Mouse (Mus musculus): ENCODE data around the gene Alx3. TPM values are rescaled to one million over a fixed set of nuclear protein-coding genes. Genes with fewer than 3 reads are reported as not detected.

Gene Alx3
- total and polyA plus RNA-seq, 2 experiments from 2014 or later, result 0.60 to 1.3 TPM

DNA sequence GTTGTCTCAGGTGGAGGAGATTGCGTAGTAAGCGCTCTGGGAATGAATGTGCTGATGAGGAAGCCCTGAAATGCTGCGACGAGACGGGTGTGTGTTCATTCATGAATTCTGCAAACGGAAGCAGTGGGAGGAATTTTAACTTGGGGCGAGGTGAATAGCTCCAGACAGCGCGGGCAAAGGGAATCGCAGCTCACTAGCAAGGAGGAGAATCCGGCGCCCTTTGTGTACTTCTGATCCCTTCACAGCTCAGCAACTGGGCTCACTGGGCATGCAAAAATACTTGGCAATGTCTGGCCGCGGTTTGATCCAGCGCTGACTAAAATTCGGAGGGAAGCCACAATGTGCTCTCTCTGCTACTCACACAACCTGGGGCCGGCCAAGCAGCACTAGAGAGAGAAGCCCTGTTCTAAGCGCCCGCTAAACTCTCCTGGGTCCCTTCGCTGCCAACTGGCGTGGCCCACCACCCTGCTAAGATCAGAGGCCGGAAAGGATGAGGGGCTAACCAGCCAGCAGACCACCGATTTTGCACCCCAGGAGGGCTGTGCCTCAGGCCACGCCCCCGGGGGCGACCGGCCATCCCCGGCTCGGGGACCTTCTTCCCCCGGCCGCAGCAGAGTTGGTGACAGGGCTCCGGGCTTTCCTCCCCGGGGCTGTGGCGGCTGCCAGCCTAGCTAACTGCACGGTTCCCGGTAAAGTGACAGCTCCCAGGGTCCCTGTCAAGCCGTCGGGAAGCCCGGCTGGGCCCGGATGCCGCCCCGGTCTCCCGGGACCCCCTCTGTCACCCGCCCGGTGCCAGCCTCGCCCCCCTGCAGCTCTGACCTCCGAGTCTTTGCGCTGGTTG, 36.1 kb downstream of the Alx3 start, which contains the start of gene Gm10961:
Gm10961 (plus strand) TSS at position 641 of the 841 bp plus-strand sequence.
- ATAC-seq (ENCODE audit: low FRiP score), result peak; percentile 79

DNA sequence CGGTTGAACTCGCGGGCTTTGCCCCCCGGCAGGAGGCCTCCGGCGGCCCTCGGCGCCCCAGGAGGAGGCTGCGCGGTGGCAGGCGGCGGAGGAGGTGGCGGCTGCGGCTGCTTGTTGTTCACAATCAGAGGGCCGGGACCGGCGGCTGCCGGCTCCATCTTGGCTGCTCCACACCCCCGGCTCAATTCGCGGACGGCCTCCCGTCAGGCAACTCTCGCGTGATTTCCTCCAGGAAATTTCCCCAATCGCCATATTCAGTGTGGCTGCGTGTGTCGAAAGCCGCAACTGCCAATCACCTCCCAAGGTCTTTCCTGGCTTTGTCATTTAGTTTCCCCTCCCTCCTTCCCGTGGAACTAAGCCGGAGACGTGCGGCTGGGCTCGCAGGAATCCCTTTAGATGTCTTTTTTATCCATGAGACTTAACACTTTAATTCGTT, 36.7 kb downstream of the Alx3 start, which contains the start of gene Strip1:
Strip1 (minus strand) TSS at position 172 of the 436 bp plus-strand sequence.
- Histone ChIP-seq H3K27me3 (ENCODE audit: insufficient read depth, low read length) (no peaks in the 10 kb centered on the region), H3K4me3 (ENCODE audit: low read depth, low read length) (peak within 1 kb of the TSS; percentile 86), H3K4me2 (ENCODE audit: low read depth, low read length, poor library complexity, severe bottlenecking) (peak within 1 kb of the TSS; percentile 73), H3K9ac (replicated peaks; ENCODE audit: low read length, poor library complexity, severe bottlenecking) (peak within 1 kb of the TSS; percentile 91), H3K4me1 (ENCODE audit: insufficient read depth, low read length) (peaks cover 7% of the 10 kb centered on the region), H3K27ac (ENCODE audit: low read depth, low read length) (peak within 1 kb of the TSS; percentile 98), H3K36me3 (ENCODE audit: insufficient read depth, low read length) (peaks cover 18% of the 10 kb centered on the region), H3K9me3 (ENCODE audit: low read length) (no peaks in the 10 kb centered on the region)
- under 1% methylated on average over 35 of the region's 35 CpGs for WGBS
- ATAC-seq (ENCODE audit: low FRiP score) (peak; percentile 96), DNase-seq (ENCODE audit: low spot score) (peak; percentile 98)
- no peak for TF ChIP-seq CTCF (IDR thresholded peaks at IDR 0.05)

More for the DNA sequence above, 36.1 kb downstream of the Alx3 start, which contains the start of gene Gm10961:
- Histone ChIP-seq H3K9me3 (ENCODE audit: low read length) (no peaks in the 10 kb centered on the region), H3K9ac (replicated peaks; ENCODE audit: low read length, poor library complexity, severe bottlenecking) (peak within 1 kb of the TSS; percentile 91), H3K4me2 (ENCODE audit: low read depth, low read length, poor library complexity, severe bottlenecking) (peak within 1 kb of the TSS; percentile 73), H3K27me3 (ENCODE audit: insufficient read depth, low read length) (no peaks in the 10 kb centered on the region), H3K36me3 (ENCODE audit: insufficient read depth, low read length) (peaks cover 25% of the 10 kb centered on the region), H3K27ac (ENCODE audit: low read depth, low read length) (peak within 1 kb of the TSS; percentile 98), H3K4me3 (ENCODE audit: low read depth, low read length) (peak within 1 kb of the TSS; percentile 86), H3K4me1 (ENCODE audit: insufficient read depth, low read length) (peaks cover 7% of the 10 kb centered on the region)
- TF ChIP-seq CTCF (IDR thresholded peaks at IDR 0.05), result no peak
- peak; percentile 60 for DNase-seq (ENCODE audit: low spot score)
- under 1% methylated on average over 46 of the region's 48 CpGs for WGBS

DNA sequence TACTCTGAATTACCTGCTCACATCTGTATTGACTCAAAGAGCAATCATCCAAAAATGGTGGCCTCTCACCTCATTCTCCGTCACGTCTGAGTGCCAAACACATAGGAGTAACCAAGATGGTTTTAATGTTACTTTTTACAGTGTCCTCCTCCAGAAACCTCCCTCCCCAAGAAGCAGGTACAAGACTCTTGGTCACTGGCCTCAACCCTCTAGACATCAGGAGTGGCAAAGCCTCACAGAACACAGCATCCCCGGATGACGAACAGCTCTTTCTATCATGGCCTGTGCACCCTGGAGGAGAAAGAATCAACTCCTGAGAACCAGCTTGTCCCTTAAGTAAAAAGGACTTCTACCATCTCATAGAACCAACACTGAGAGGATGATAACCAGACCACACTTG, 38.0 kb downstream of the Alx3 start:
- no peak overlapping the region for H3K27ac ChIP-seq (ENCODE audit: low read depth, low read length)
- H3K9me3 ChIP-seq (ENCODE audit: low read length), result no peaks in the 10 kb centered on the region
- no peaks in the 10 kb centered on the region for H3K27me3 ChIP-seq (ENCODE audit: insufficient read depth, low read length)
- H3K4me3 ChIP-seq (ENCODE audit: low read depth, low read length), result no peak overlapping the region
- H3K4me2 ChIP-seq (ENCODE audit: low read depth, low read length, poor library complexity, severe bottlenecking), result no peak overlapping the region
- ATAC-seq (ENCODE audit: low FRiP score), result no peak
- H3K4me1 ChIP-seq (ENCODE audit: insufficient read depth, low read length), result peaks cover 7% of the 10 kb centered on the region
- DNase-seq (ENCODE audit: low spot score), result no peak
- TF ChIP-seq CTCF (IDR thresholded peaks at IDR 0.05), result no peak
- H3K36me3 ChIP-seq (ENCODE audit: insufficient read depth, low read length), result peaks cover 6% of the 10 kb centered on the region; the same call in 1 of the 2 replicates
- WGBS, result 94% methylated on average over 4 of the region's 4 CpGs
- no peak overlapping the region for H3K9ac ChIP-seq (replicated peaks; ENCODE audit: low read length, poor library complexity, severe bottlenecking)

DNA sequence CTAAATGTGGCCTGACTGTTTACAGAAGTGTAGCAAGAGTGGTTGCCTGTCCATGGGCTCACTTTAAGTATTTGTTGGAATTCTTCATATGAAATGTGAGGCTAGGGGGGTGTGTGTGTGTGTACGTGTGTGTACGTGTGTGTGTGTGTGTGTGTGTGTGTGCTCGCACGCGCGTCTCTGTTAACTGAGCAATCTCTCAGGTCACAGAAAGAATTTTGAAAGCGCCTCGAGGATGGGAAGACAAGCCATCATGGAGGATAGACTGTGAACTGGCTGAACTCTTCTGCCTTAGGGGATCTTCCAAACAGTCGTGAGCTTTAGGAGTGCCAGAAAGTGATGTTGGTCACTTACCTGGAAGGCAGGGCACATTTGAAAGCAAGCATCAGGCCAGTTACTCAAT, 39.1 kb downstream of the Alx3 start:
- Histone ChIP-seq H3K9me3 (ENCODE audit: low read length) (no peaks in the 10 kb centered on the region), H3K4me2 (ENCODE audit: low read depth, low read length, poor library complexity, severe bottlenecking) (no peak overlapping the region), H3K9ac (replicated peaks; ENCODE audit: low read length, poor library complexity, severe bottlenecking) (no peak overlapping the region), H3K4me1 (ENCODE audit: insufficient read depth, low read length) (peaks cover 7% of the 10 kb centered on the region), H3K27ac (ENCODE audit: low read depth, low read length) (no peak overlapping the region), H3K4me3 (ENCODE audit: low read depth, low read length) (no peak overlapping the region), H3K27me3 (ENCODE audit: insufficient read depth, low read length) (no peaks in the 10 kb centered on the region), H3K36me3 (ENCODE audit: insufficient read depth, low read length) (0 out of 2 replicates have a peak, but pooled peaks cover under 1% of the 10 kb centered on the region)
- no peak for TF ChIP-seq CTCF (IDR thresholded peaks at IDR 0.05)
- 95% methylated on average over 9 of the region's 9 CpGs for WGBS
- DNase-seq (ENCODE audit: low spot score), result no peak
- no peak for ATAC-seq (ENCODE audit: low FRiP score)

DNA sequence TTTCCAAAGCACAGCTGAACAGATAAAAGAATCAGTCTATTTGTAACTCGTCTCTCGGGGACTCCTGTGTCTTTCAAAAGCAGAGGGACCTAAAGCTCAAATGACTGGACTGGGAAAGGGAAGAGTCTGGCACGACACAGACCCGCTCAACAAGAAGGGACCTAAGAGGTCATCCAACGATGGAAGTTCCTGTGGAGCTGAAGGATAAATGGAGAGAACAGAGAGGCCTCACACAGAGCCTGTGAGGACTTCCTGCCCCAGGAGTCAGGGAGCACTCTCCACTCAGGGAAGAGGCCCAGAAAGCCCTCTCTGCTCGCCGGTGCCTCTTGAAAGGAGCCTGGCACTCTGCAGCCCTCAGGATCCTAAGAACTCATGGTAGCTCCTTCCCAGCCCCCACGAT, 41.0 kb downstream of the Alx3 start:
- DNase-seq (ENCODE audit: low spot score) (no peak), ATAC-seq (ENCODE audit: low FRiP score) (no peak)
- Histone ChIP-seq H3K27me3 (ENCODE audit: insufficient read depth, low read length) (no peaks in the 10 kb centered on the region), H3K4me3 (ENCODE audit: low read depth, low read length) (no peak overlapping the region), H3K36me3 (ENCODE audit: insufficient read depth, low read length) (no peaks in the 10 kb centered on the region), H3K27ac (ENCODE audit: low read depth, low read length) (no peak overlapping the region), H3K4me1 (ENCODE audit: insufficient read depth, low read length) (no peaks in the 10 kb centered on the region), H3K4me2 (ENCODE audit: low read depth, low read length, poor library complexity, severe bottlenecking) (no peak overlapping the region), H3K9me3 (ENCODE audit: low read length) (no peaks in the 10 kb centered on the region), H3K9ac (replicated peaks; ENCODE audit: low read length, poor library complexity, severe bottlenecking) (no peak overlapping the region)
- TF ChIP-seq CTCF (IDR thresholded peaks at IDR 0.05), result no peak
- WGBS, result 45% methylated on average over 8 of the region's 8 CpGs

DNA sequence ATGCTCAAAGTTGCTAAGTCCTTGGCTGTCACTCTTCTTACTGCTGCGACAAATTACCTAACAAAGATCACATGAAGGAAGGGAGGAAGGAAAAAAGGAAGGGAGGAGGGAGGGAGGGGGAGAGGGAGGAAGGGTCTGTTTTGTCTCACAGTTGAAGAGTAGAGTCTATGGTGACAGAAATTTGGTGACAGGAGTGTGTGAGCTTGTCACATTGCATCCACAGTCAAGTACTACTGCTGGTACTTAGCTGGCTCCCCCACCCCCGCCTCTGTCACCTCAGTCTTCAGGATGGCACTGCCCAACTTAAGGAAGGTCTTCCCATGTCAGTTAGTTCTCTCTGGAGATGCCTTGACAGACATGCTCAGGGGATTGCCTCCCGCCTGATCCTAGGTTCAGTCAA, 41.4 kb downstream of the Alx3 start:
- no peaks in the 10 kb centered on the region for H3K27me3 ChIP-seq (ENCODE audit: insufficient read depth, low read length)
- H3K4me2 ChIP-seq (ENCODE audit: low read depth, low read length, poor library complexity, severe bottlenecking), result no peak overlapping the region
- no peaks in the 10 kb centered on the region for H3K9me3 ChIP-seq (ENCODE audit: low read length)
- H3K4me3 ChIP-seq (ENCODE audit: low read depth, low read length), result no peak overlapping the region
- no peak overlapping the region for H3K9ac ChIP-seq (replicated peaks; ENCODE audit: low read length, poor library complexity, severe bottlenecking)
- no peak overlapping the region for H3K27ac ChIP-seq (ENCODE audit: low read depth, low read length)
- DNase-seq (ENCODE audit: low spot score) (no peak), ATAC-seq (ENCODE audit: low FRiP score) (no peak)
- WGBS, result 86% methylated on average over 3 of the region's 3 CpGs
- no peak for TF ChIP-seq CTCF (IDR thresholded peaks at IDR 0.05)
- H3K36me3 ChIP-seq (ENCODE audit: insufficient read depth, low read length), result no peaks in the 10 kb centered on the region
- no peaks in the 10 kb centered on the region for H3K4me1 ChIP-seq (ENCODE audit: insufficient read depth, low read length)

Measured in midbrain, postnatal 0 days (tissue).